26 mouse cellular contexts compared by ENCODE assay signal in the genomic region with DNA sequence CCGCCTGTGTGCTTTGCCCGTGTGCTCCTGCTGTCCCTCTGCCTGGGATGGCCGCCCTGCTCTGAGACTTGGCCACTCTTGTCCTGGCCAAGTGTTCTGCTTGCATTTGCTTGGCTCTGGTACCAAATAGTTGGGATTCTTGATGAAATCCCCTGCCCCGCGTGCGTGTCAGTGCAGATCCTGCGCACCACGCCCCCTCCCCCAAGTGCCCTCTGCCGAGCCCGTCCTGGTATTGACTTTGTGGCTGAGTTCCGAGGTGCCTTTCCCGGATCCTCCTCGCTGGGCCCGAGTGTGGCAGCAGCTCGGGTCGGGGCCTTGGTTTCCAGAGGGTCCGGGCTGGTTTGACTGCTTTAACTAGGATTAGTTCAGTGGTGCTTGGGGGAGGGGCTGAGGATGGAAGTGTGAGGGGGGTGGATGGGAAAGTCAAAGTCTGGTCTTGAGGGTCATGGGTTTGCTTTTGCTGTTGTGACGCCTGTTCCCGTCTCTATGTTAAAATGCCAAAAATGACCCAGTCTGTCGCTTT. TPM values are rescaled to one million over a fixed set of nuclear protein-coding genes. Genes with fewer than 3 reads are reported as not detected.
DNase-seq lines count a peak whose midpoint lies in the region; ATAC-seq and TF ChIP-seq lines count a peak whose summit lies in the region.
"Had no signal": no experiment of that assay in that cellular context is flagged by ENCODE, and none has a peak within 500 bp of the region (broad histone marks: within the 10 kb centered on the region; RNA-seq: fewer than 3 reads in every experiment).

No protein-coding gene starts in this region.

- no peak overlapping the region for H3K9ac ChIP-seq in limb, embryonic 13.5 days
- H3K9ac ChIP-seq in embryonic facial prominence, embryonic 13.5 days = no peak overlapping the region
- H3K9ac ChIP-seq in stomach, postnatal 0 days (ENCODE audit: low read length) = peak overlapping the region; percentile 38; the same call in 1 of the 2 replicates
- H3K9ac ChIP-seq: hindbrain, embryonic 12.5 days; liver, embryonic 15.5 days had no signal

- no peaks in the 10 kb centered on the region for H3K4me1 ChIP-seq in limb, embryonic 13.5 days
- peaks cover 9% of the 10 kb centered on the region; the same call in 1 of the 2 replicates for H3K4me1 ChIP-seq in limb, embryonic 10.5 days
- no peaks in the 10 kb centered on the region for H3K4me1 ChIP-seq in embryonic facial prominence, embryonic 13.5 days
- no peaks in the 10 kb centered on the region for H3K4me1 ChIP-seq in stomach, postnatal 0 days (replicated peaks; ENCODE audit: control insufficient read depth, insufficient read depth)
- H3K4me1 ChIP-seq: hindbrain, embryonic 12.5 days had no signal

- peaks cover 87% of the 10 kb centered on the region for H3K36me3 ChIP-seq in limb, embryonic 13.5 days
- H3K36me3 ChIP-seq in limb, embryonic 10.5 days = peaks cover 98% of the 10 kb centered on the region
- peaks cover 82% of the 10 kb centered on the region for H3K36me3 ChIP-seq in embryonic facial prominence, embryonic 13.5 days
- H3K36me3 ChIP-seq in stomach, postnatal 0 days (ENCODE audit: control insufficient read depth, insufficient read depth, low read length) = peaks cover 20% of the 10 kb centered on the region

- TF ChIP-seq EP300 in stomach, postnatal 0 days (optimal IDR thresholded peaks at IDR 0.05) = no peak

- H3K27me3 ChIP-seq in limb, embryonic 13.5 days = no peaks in the 10 kb centered on the region
- H3K27me3 ChIP-seq in limb, embryonic 10.5 days (ENCODE audit: low read depth, poor library complexity, severe bottlenecking) = no peaks in the 10 kb centered on the region
- H3K27me3 ChIP-seq in embryonic facial prominence, embryonic 13.5 days = no peaks in the 10 kb centered on the region
- no peaks in the 10 kb centered on the region for H3K27me3 ChIP-seq in stomach, postnatal 0 days (ENCODE audit: control insufficient read depth, insufficient read depth, low read length)
- H3K27me3 ChIP-seq: hindbrain, embryonic 12.5 days; liver, embryonic 15.5 days had no signal

- ATAC-seq in limb, embryonic 13.5 days (ENCODE audit: low FRiP score, low read depth) = no peak
- ATAC-seq in embryonic facial prominence, embryonic 13.5 days (ENCODE audit: insufficient number of reproducible peaks, insufficient read depth, low FRiP score, low TSS enrichment, low read depth) = no peak
- no peak for ATAC-seq in stomach, postnatal 0 days (ENCODE audit: low FRiP score, low TSS enrichment)
- ATAC-seq: CD4-positive, CD25-positive, alpha-beta regulatory T cell, adult 4 months; forebrain, embryonic 14.5 days; hindbrain, postnatal 0 days; intestine, embryonic 16.5 days had no signal

- TF ChIP-seq CTCF in stomach, postnatal 0 days (IDR thresholded peaks at IDR 0.05; ENCODE audit: low read depth) = no peak

- H3K4me3 ChIP-seq in limb, embryonic 13.5 days = no peak overlapping the region
- H3K4me3 ChIP-seq in limb, embryonic 10.5 days = no peak overlapping the region
- no peak overlapping the region for H3K4me3 ChIP-seq in embryonic facial prominence, embryonic 13.5 days
- H3K4me3 ChIP-seq in stomach, postnatal 0 days (ENCODE audit: low read depth, low read length) = no peak overlapping the region
- H3K4me3 ChIP-seq: hindbrain, embryonic 12.5 days; liver, embryonic 15.5 days had no signal

- 81% methylated on average over 20 of the region's 20 CpGs for WGBS in limb, embryonic 13.5 days
- WGBS in limb, embryonic 10.5 days = 89% methylated on average over 20 of the region's 20 CpGs
- 81% methylated on average over 20 of the region's 20 CpGs for WGBS in embryonic facial prominence, embryonic 13.5 days
- 71% methylated on average over 20 of the region's 20 CpGs for WGBS in stomach, postnatal 0 days

- H3K9me3 ChIP-seq in limb, embryonic 13.5 days = no peaks in the 10 kb centered on the region
- no peaks in the 10 kb centered on the region for H3K9me3 ChIP-seq in limb, embryonic 10.5 days (replicated peaks)
- no peaks in the 10 kb centered on the region for H3K9me3 ChIP-seq in embryonic facial prominence, embryonic 13.5 days
- H3K9me3 ChIP-seq in stomach, postnatal 0 days (ENCODE audit: control insufficient read depth, low read length) = no peaks in the 10 kb centered on the region
- H3K9me3 ChIP-seq: hindbrain, embryonic 12.5 days; liver, embryonic 15.5 days had no signal

- no peak for DNase-seq in limb, embryonic 10.5 days (ENCODE audit: low spot score)
- peak; percentile 24 to 62 for DNase-seq in lung, postnatal 4 days
- DNase-seq in lung, postnatal 25 days (ENCODE audit: low spot score) = no peak
- no peak for DNase-seq in stomach, postnatal 0 days (ENCODE audit: low spot score)
- DNase-seq in frontal cortex, postnatal 25 days (ENCODE audit: low spot score in 2 of 2) = no peak
- DNase-seq: adrenal gland, postnatal 25 days; cerebellum, adult 11-12 months; cerebellum, adult 9-11 months; heart, postnatal 36 days; kidney, adult 9 months; kidney, postnatal 10 days; layer of hippocampus, postnatal 36 days; midbrain, embryonic 14.5 days; thymus, postnatal 4 days had no signal

- no peak overlapping the region for H3K4me2 ChIP-seq in limb, embryonic 13.5 days (replicated peaks)
- H3K4me2 ChIP-seq in embryonic facial prominence, embryonic 13.5 days = no peak overlapping the region
- H3K4me2 ChIP-seq in stomach, postnatal 0 days (replicated peaks; ENCODE audit: low read depth) = no peak overlapping the region
- H3K4me2 ChIP-seq: hindbrain, embryonic 12.5 days; liver, embryonic 15.5 days had no signal

- H3K27ac ChIP-seq in limb, embryonic 13.5 days = peak overlapping the region; percentile 28; the same call in 1 of the 2 replicates
- no peak overlapping the region for H3K27ac ChIP-seq in limb, embryonic 10.5 days
- peak overlapping the region; percentile 16; the same call in 1 of the 2 replicates for H3K27ac ChIP-seq in embryonic facial prominence, embryonic 13.5 days
- H3K27ac ChIP-seq in stomach, postnatal 0 days (replicated peaks) = no peak overlapping the region
- H3K27ac ChIP-seq: hindbrain, embryonic 12.5 days; hindbrain, postnatal 0 days; liver, embryonic 15.5 days had no signal

RNA-seq across cellular contexts. Expression of gene Padi6, which starts 20.4 kb away (rescaled TPM):
- 0.10 TPM in 1 of 2 replicates, not detected in the other for polyA plus RNA-seq in limb, embryonic 13.5 days (2015; fragmentation: Nextera tagmentation; extraction: Ambion mirVana)
- not detected in 2 replicates for polyA plus RNA-seq in limb, embryonic 10.5 days (2016; fragmentation: Nextera tagmentation; extraction: Ambion mirVana)
- not detected in 2 replicates for polyA plus RNA-seq in embryonic facial prominence, embryonic 13.5 days (2015; fragmentation: Nextera tagmentation; extraction: Ambion mirVana)
- not detected in 2 replicates for polyA plus RNA-seq in stomach, postnatal 0 days (2015; fragmentation: Nextera tagmentation; extraction: Ambion mirVana)
- polyA plus RNA-seq: CD4-positive, CD25-positive, alpha-beta regulatory T cell, adult 4 months; forebrain, embryonic 14.5 days; heart, embryonic 14.5 days; large intestine, adult 2 months; liver, adult 2 months; liver, embryonic 15.5 days; midbrain, embryonic 14.5 days; neural tube, embryonic 11.5 days had no signal

RNA-seq across cellular contexts. Expression of gene Rcc2, which starts 21.7 kb away (rescaled TPM):
- 32.8 and 41.5 TPM in 2 replicates for polyA plus RNA-seq in limb, embryonic 13.5 days (2015; fragmentation: Nextera tagmentation; extraction: Ambion mirVana)
- polyA plus RNA-seq in limb, embryonic 10.5 days (2016; fragmentation: Nextera tagmentation; extraction: Ambion mirVana) = 70.6 and 95.2 TPM in 2 replicates
- polyA plus RNA-seq in embryonic facial prominence, embryonic 13.5 days (2015; fragmentation: Nextera tagmentation; extraction: Ambion mirVana) = 43.5 and 44.2 TPM in 2 replicates
- 18.9 and 20.4 TPM in 2 replicates for polyA plus RNA-seq in stomach, postnatal 0 days (2015; fragmentation: Nextera tagmentation; extraction: Ambion mirVana)

RNA-seq across cellular contexts. Expression of gene Padi4, which starts 52.0 kb away (rescaled TPM):
- 0.06 TPM in 1 of 2 replicates, not detected in the other for polyA plus RNA-seq in limb, embryonic 13.5 days (2015; fragmentation: Nextera tagmentation; extraction: Ambion mirVana)
- polyA plus RNA-seq in limb, embryonic 10.5 days (2016; fragmentation: Nextera tagmentation; extraction: Ambion mirVana) = 0.08 TPM in 1 of 2 replicates, not detected in the other
- polyA plus RNA-seq in embryonic facial prominence, embryonic 13.5 days (2015; fragmentation: Nextera tagmentation; extraction: Ambion mirVana) = 0.15 TPM in 1 of 2 replicates, not detected in the other
- polyA plus RNA-seq in stomach, postnatal 0 days (2015; fragmentation: Nextera tagmentation; extraction: Ambion mirVana) = 0.23 and 0.27 TPM in 2 replicates
- polyA plus RNA-seq: forebrain, embryonic 14.5 days; hindbrain, postnatal 0 days had no signal

RNA-seq across cellular contexts. Expression of gene Arhgef10l, which starts 56.2 kb away (rescaled TPM):
- 14.9 TPM in 2 replicates for polyA plus RNA-seq in limb, embryonic 13.5 days (2015; fragmentation: Nextera tagmentation; extraction: Ambion mirVana)
- polyA plus RNA-seq in limb, embryonic 10.5 days (2016; fragmentation: Nextera tagmentation; extraction: Ambion mirVana) = 13.2 and 17.1 TPM in 2 replicates
- polyA plus RNA-seq in embryonic facial prominence, embryonic 13.5 days (2015; fragmentation: Nextera tagmentation; extraction: Ambion mirVana) = 11.5 and 11.6 TPM in 2 replicates
- 11.3 and 12.7 TPM in 2 replicates for polyA plus RNA-seq in stomach, postnatal 0 days (2015; fragmentation: Nextera tagmentation; extraction: Ambion mirVana)

Comparison
In these comparisons a context has a peak if more than half of its experiments do, and no peak if none do; other contexts are left out.
1. H3K27ac ChIP-seq: peak in limb, embryonic 13.5 days (single experiment) and embryonic facial prominence, embryonic 13.5 days (single experiment); none in limb, embryonic 10.5 days (single experiment) and stomach, postnatal 0 days (single experiment).
2. DNase-seq: peak in lung, postnatal 4 days (2 of 2); none in limb, embryonic 10.5 days (single experiment), lung, postnatal 25 days (single experiment), stomach, postnatal 0 days (single experiment) and frontal cortex, postnatal 25 days (0 of 2).